Mouse (Mus musculus): Measurements from ENCODE around the gene Cbll1. TPM values are rescaled to one million over a fixed set of nuclear protein-coding genes. Genes with fewer than 3 reads are reported as not detected.

The Cbll1 gene
- total and polyA plus RNA-seq, 2 experiments from 2014 or later: 17.4 to 19.5 TPM

GRCm38 (mm10) chr12:31513724-31514503, 14.5 kb upstream of the Cbll1 start:
- Histone ChIP-seq H3K36me3 (ENCODE audit: insufficient read depth, low read length) (no peaks in the 10 kb centered on the region), H3K9ac (replicated peaks; ENCODE audit: low read length, poor library complexity, severe bottlenecking) (no peak overlapping the region), H3K4me3 (ENCODE audit: low read depth, low read length) (no peak overlapping the region), H3K9me3 (ENCODE audit: low read length) (no peaks in the 10 kb centered on the region), H3K27me3 (ENCODE audit: insufficient read depth, low read length) (no peaks in the 10 kb centered on the region), H3K27ac (ENCODE audit: low read depth, low read length) (no peak overlapping the region), H3K4me1 (ENCODE audit: insufficient read depth, low read length) (no peaks in the 10 kb centered on the region), H3K4me2 (ENCODE audit: low read depth, low read length, poor library complexity, severe bottlenecking) (no peak overlapping the region)
- 83% methylated on average over 6 of the region's 6 CpGs for WGBS
- no peak for ATAC-seq (ENCODE audit: low FRiP score)
- no peak for TF ChIP-seq CTCF (IDR thresholded peaks at IDR 0.05)
- DNase-seq (ENCODE audit: low spot score): no peak

GRCm38 (mm10) chr12:31512634-31513411, 13.4 kb upstream of the Cbll1 start:
- Histone ChIP-seq H3K9ac (replicated peaks; ENCODE audit: low read length, poor library complexity, severe bottlenecking) (no peak overlapping the region), H3K9me3 (ENCODE audit: low read length) (no peaks in the 10 kb centered on the region), H3K4me1 (ENCODE audit: insufficient read depth, low read length) (no peaks in the 10 kb centered on the region), H3K4me3 (ENCODE audit: low read depth, low read length) (no peak overlapping the region), H3K27me3 (ENCODE audit: insufficient read depth, low read length) (no peaks in the 10 kb centered on the region), H3K4me2 (ENCODE audit: low read depth, low read length, poor library complexity, severe bottlenecking) (no peak overlapping the region), H3K36me3 (ENCODE audit: insufficient read depth, low read length) (no peaks in the 10 kb centered on the region), H3K27ac (ENCODE audit: low read depth, low read length) (no peak overlapping the region)
- ATAC-seq (ENCODE audit: low FRiP score): no peak
- 92% methylated on average over 14 of the region's 14 CpGs for WGBS
- no peak for TF ChIP-seq CTCF (IDR thresholded peaks at IDR 0.05)
- no peak for DNase-seq (ENCODE audit: low spot score)

- Histone ChIP-seq H3K9me3 (ENCODE audit: low read length) (no peaks in the 10 kb centered on the region), H3K27ac (ENCODE audit: low read depth, low read length) (no peak overlapping the region), H3K27me3 (ENCODE audit: insufficient read depth, low read length) (no peaks in the 10 kb centered on the region), H3K4me2 (ENCODE audit: low read depth, low read length, poor library complexity, severe bottlenecking) (no peak overlapping the region), H3K9ac (replicated peaks; ENCODE audit: low read length, poor library complexity, severe bottlenecking) (no peak overlapping the region), H3K36me3 (ENCODE audit: insufficient read depth, low read length) (no peaks in the 10 kb centered on the region), H3K4me3 (ENCODE audit: low read depth, low read length) (no peak overlapping the region), H3K4me1 (ENCODE audit: insufficient read depth, low read length) (no peaks in the 10 kb centered on the region)
- DNase-seq (ENCODE audit: low spot score) (no peak), ATAC-seq (ENCODE audit: low FRiP score) (no peak)
- TF ChIP-seq CTCF (IDR thresholded peaks at IDR 0.05): no peak
- 70% methylated on average over 5 of the region's 5 CpGs for WGBS
Observed at GRCm38 (mm10) chr12:31511218-31511617, 11.8 kb upstream of the Cbll1 start.

GRCm38 (mm10) chr12:31508496-31508895, 9.1 kb upstream of the Cbll1 start:
- Histone ChIP-seq H3K9ac (replicated peaks; ENCODE audit: low read length, poor library complexity, severe bottlenecking) (no peak overlapping the region), H3K4me2 (ENCODE audit: low read depth, low read length, poor library complexity, severe bottlenecking) (no peak overlapping the region), H3K4me1 (ENCODE audit: insufficient read depth, low read length) (no peaks in the 10 kb centered on the region), H3K36me3 (ENCODE audit: insufficient read depth, low read length) (no peaks in the 10 kb centered on the region), H3K27ac (ENCODE audit: low read depth, low read length) (no peak overlapping the region), H3K27me3 (ENCODE audit: insufficient read depth, low read length) (no peaks in the 10 kb centered on the region), H3K9me3 (ENCODE audit: low read length) (no peaks in the 10 kb centered on the region), H3K4me3 (ENCODE audit: low read depth, low read length) (no peak overlapping the region)
- no peak for ATAC-seq (ENCODE audit: low FRiP score)
- WGBS: 85% methylated on average over 6 of the region's 6 CpGs
- DNase-seq (ENCODE audit: low spot score): no peak
- TF ChIP-seq CTCF (IDR thresholded peaks at IDR 0.05): no peak

GRCm38 (mm10) chr12:31507718-31508364, 8.4 kb upstream of the Cbll1 start:
- H3K36me3 ChIP-seq (ENCODE audit: insufficient read depth, low read length): no peaks in the 10 kb centered on the region
- H3K4me3 ChIP-seq (ENCODE audit: low read depth, low read length): no peak overlapping the region
- H3K9me3 ChIP-seq (ENCODE audit: low read length): no peaks in the 10 kb centered on the region
- ATAC-seq (ENCODE audit: low FRiP score): no peak
- 40% methylated on average over 6 of the region's 6 CpGs for WGBS
- peak; percentile 68 for DNase-seq (ENCODE audit: low spot score)
- no peak overlapping the region for H3K9ac ChIP-seq (replicated peaks; ENCODE audit: low read length, poor library complexity, severe bottlenecking)
- H3K4me1 ChIP-seq (ENCODE audit: insufficient read depth, low read length): no peaks in the 10 kb centered on the region
- H3K4me2 ChIP-seq (ENCODE audit: low read depth, low read length, poor library complexity, severe bottlenecking): no peak overlapping the region
- H3K27me3 ChIP-seq (ENCODE audit: insufficient read depth, low read length): no peaks in the 10 kb centered on the region
- no peak overlapping the region for H3K27ac ChIP-seq (ENCODE audit: low read depth, low read length)
- peak; percentile 76 for TF ChIP-seq CTCF (IDR thresholded peaks at IDR 0.05)

- H3K9me3 ChIP-seq (ENCODE audit: low read length): no peaks in the 10 kb centered on the region
- DNase-seq (ENCODE audit: low spot score): no peak
Observed at GRCm38 (mm10) chr12:31503211-31503610, 3.8 kb upstream of the Cbll1 start.

More at GRCm38 (mm10) chr12:31503211-31503610, 3.8 kb upstream of the Cbll1 start:
- no peak for ATAC-seq (ENCODE audit: low FRiP score)
- peak; percentile 62 for TF ChIP-seq CTCF (IDR thresholded peaks at IDR 0.05)
- H3K27ac ChIP-seq (ENCODE audit: low read depth, low read length): no peak overlapping the region
- H3K36me3 ChIP-seq (ENCODE audit: insufficient read depth, low read length): no peaks in the 10 kb centered on the region
- H3K4me2 ChIP-seq (ENCODE audit: low read depth, low read length, poor library complexity, severe bottlenecking): no peak overlapping the region
- H3K4me1 ChIP-seq (ENCODE audit: insufficient read depth, low read length): no peaks in the 10 kb centered on the region
- H3K27me3 ChIP-seq (ENCODE audit: insufficient read depth, low read length): no peaks in the 10 kb centered on the region
- no peak overlapping the region for H3K4me3 ChIP-seq (ENCODE audit: low read depth, low read length)
- no peak overlapping the region for H3K9ac ChIP-seq (replicated peaks; ENCODE audit: low read length, poor library complexity, severe bottlenecking)

Data from midbrain, postnatal 0 days (tissue).